Mouse (Mus musculus) telencephalon, adult 2 months (tissue): ENCODE measurements around the gene Leng1.

Source experiments
- DNase-seq: peaks from one replicate; pipeline ENCODE4 v3.0.0-alpha.2; 2011; ENCODE audit warnings: low read depth, low spot score

Gene Leng1

GRCm38 (mm10) chr7:3629543-3630477 is 35.8 kb downstream of the Leng1 start, which contains the start of the genes Tfpt and Prpf31:
Gene Tfpt, minus strand, starts transcription at chr7:3629929.
Gene Prpf31, plus strand, starts transcription at chr7:3629985.
- DNase-seq: peak; percentile 98

- DNase-seq: no peak
Observed at GRCm38 (mm10) chr7:3629030-3629429, 36.6 kb downstream of the Leng1 start.

GRCm38 (mm10) chr7:3617242-3617995 is 48.2 kb downstream of the Leng1 start, which contains the start of gene Ndufa3:
Gene Ndufa3, plus strand, starts transcription at chr7:3617373.
- peak; percentile 94 for DNase-seq

- no peak for DNase-seq
Observed at GRCm38 (mm10) chr7:3616389-3617241, 49.0 kb downstream of the Leng1 start.

GRCm38 (mm10) chr7:3616057-3616388 is 49.6 kb downstream of the Leng1 start, which contains the start of gene Oscar:
Gene Oscar, minus strand, starts transcription at chr7:3616157.
- DNase-seq: no peak

- no peak for DNase-seq
Observed at GRCm38 (mm10) chr7:3614021-3614420, 51.6 kb downstream of the Leng1 start.

GRCm38 (mm10) chr7:3611006-3611405 is 54.6 kb downstream of the Leng1 start:
- DNase-seq: no peak

GRCm38 (mm10) chr7:3610437-3610836 is 55.2 kb downstream of the Leng1 start:
- DNase-seq: no peak
